21 mouse cellular contexts compared by ENCODE assay signal in the genomic region with DNA sequence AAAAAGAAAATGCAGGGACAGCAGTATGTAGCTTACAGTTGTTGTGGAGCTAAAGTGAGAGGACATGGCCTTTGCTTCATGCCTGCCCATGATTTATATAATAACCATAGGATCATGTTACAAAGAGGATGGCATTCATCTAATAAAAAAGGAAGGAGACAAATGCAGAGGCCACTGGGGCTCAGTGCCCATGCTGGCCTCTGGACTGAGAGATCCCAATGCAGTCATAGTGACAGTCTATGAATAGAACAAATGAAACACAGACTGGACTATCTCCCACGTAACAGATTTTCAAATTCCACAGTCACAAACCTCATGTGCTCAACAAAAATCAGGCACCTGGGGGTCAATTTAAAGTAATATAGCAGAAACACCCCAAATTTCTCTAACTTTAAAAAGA.
DNase-seq lines count a peak whose midpoint lies in the region; ATAC-seq lines count a peak whose summit lies in the region.
"Had no signal": no experiment of that assay in that cellular context is flagged by ENCODE, and none has a peak within 500 bp of the region (broad histone marks: within the 10 kb centered on the region; RNA-seq: fewer than 3 reads in every experiment).

No protein-coding gene starts in this region.

- intact Hi-C loops in heart, postnatal 36 days (cut with DNase I), result no loop called here

- no peak overlapping the region for H3K4me3 ChIP-seq in heart, embryonic 13.5 days
- H3K4me3 ChIP-seq in midbrain, embryonic 12.5 days, result no peak overlapping the region
- H3K4me3 ChIP-seq in midbrain, embryonic 16.5 days (ENCODE audit: low read depth, low read length), result no peak overlapping the region
- H3K4me3 ChIP-seq: forebrain, embryonic 12.5 days; lung, embryonic 15.5 days had no signal

- H3K4me2 ChIP-seq in heart, embryonic 13.5 days, result no peak overlapping the region
- H3K4me2 ChIP-seq in midbrain, embryonic 12.5 days (replicated peaks), result no peak overlapping the region
- H3K4me2 ChIP-seq in midbrain, embryonic 16.5 days (ENCODE audit: low read length), result no peak overlapping the region
- H3K4me2 ChIP-seq: forebrain, embryonic 12.5 days; lung, embryonic 15.5 days; midbrain, embryonic 11.5 days had no signal

- peaks cover 47% of the 10 kb centered on the region for H3K4me1 ChIP-seq in heart, embryonic 13.5 days
- H3K4me1 ChIP-seq in midbrain, embryonic 12.5 days, result peaks cover 50% of the 10 kb centered on the region
- peaks cover 5% of the 10 kb centered on the region; the same call in 1 of the 2 replicates for H3K4me1 ChIP-seq in midbrain, embryonic 16.5 days (ENCODE audit: control insufficient read depth, insufficient read depth, low read length)
- H3K4me1 ChIP-seq: lung, embryonic 15.5 days had no signal

- ATAC-seq in heart, embryonic 13.5 days (ENCODE audit: extremely low read depth, insufficient number of reproducible peaks, low FRiP score, low TSS enrichment), result no peak
- ATAC-seq in midbrain, embryonic 12.5 days (ENCODE audit: low FRiP score, low read depth), result no peak
- ATAC-seq in midbrain, embryonic 16.5 days, result no peak
- ATAC-seq: hindbrain, embryonic 16.5 days had no signal

- 35% methylated on average over 1 of the region's 1 CpGs for WGBS in heart, embryonic 13.5 days
- WGBS in midbrain, embryonic 12.5 days, result 38% methylated on average over 1 of the region's 1 CpGs
- 38% methylated on average over 1 of the region's 1 CpGs for WGBS in midbrain, embryonic 16.5 days

- peak; percentile 39 for DNase-seq in gastrocnemius, adult 18-20 months (ENCODE audit: low spot score)
- no peak for DNase-seq in gastrocnemius, postnatal 4 days (ENCODE audit: low spot score in 2 of 2)
- no peak for DNase-seq in heart, postnatal 36 days
- DNase-seq in ovary, postnatal 36 days (ENCODE audit: low spot score), result no peak
- DNase-seq: adrenal gland, postnatal 14 days; cerebellum, adult 11 months; cerebellum, postnatal 10 days; kidney, adult 11 months; lung, postnatal 4 days; right cerebral cortex, postnatal 25 days; thymus, adult 18-20 months; thymus, postnatal 4 days had no signal

- no peaks in the 10 kb centered on the region for H3K27me3 ChIP-seq in heart, embryonic 13.5 days (replicated peaks)
- H3K27me3 ChIP-seq in midbrain, embryonic 12.5 days, result no peaks in the 10 kb centered on the region; the same call in 1 of the 2 replicates
- no peaks in the 10 kb centered on the region for H3K27me3 ChIP-seq in midbrain, embryonic 16.5 days (ENCODE audit: control insufficient read depth, insufficient read depth, low read depth, low read length)
- H3K27me3 ChIP-seq: CH12.LX; lung, embryonic 15.5 days had no signal

- peaks cover 5% of the 10 kb centered on the region; the same call in 1 of the 2 replicates for H3K36me3 ChIP-seq in heart, embryonic 13.5 days
- H3K36me3 ChIP-seq in midbrain, embryonic 12.5 days, result no peaks in the 10 kb centered on the region
- no peaks in the 10 kb centered on the region for H3K36me3 ChIP-seq in midbrain, embryonic 16.5 days (ENCODE audit: control insufficient read depth, insufficient read depth, low read length)
- H3K36me3 ChIP-seq: lung, embryonic 15.5 days had no signal

- H3K9me3 ChIP-seq in heart, embryonic 13.5 days, result no peaks in the 10 kb centered on the region
- H3K9me3 ChIP-seq in midbrain, embryonic 12.5 days, result no peaks in the 10 kb centered on the region
- H3K9me3 ChIP-seq in midbrain, embryonic 16.5 days (replicated peaks; ENCODE audit: control insufficient read depth, low read length, poor library complexity, severe bottlenecking), result no peaks in the 10 kb centered on the region
- H3K9me3 ChIP-seq: forebrain, embryonic 12.5 days; lung, embryonic 15.5 days had no signal

- H3K9ac ChIP-seq in heart, embryonic 13.5 days, result 0 out of 2 replicates have a peak overlapping the region, but pooled peaks have one; percentile 37
- no peak overlapping the region for H3K9ac ChIP-seq in midbrain, embryonic 12.5 days (replicated peaks)
- H3K9ac ChIP-seq in midbrain, embryonic 16.5 days (ENCODE audit: low read depth, low read length), result no peak overlapping the region
- H3K9ac ChIP-seq: liver, embryonic 14.5 days; lung, embryonic 15.5 days had no signal

- H3K27ac ChIP-seq in heart, embryonic 13.5 days (replicated peaks), result peak overlapping the region; percentile 85
- 0 out of 2 replicates have a peak overlapping the region, but pooled peaks have one; percentile 10 for H3K27ac ChIP-seq in midbrain, embryonic 12.5 days (replicated peaks)
- H3K27ac ChIP-seq in midbrain, embryonic 16.5 days (ENCODE audit: low read length), result no peak overlapping the region
- H3K27ac ChIP-seq: liver, embryonic 14.5 days; lung, embryonic 15.5 days had no signal
